Mouse (Mus musculus) ovary, postnatal 14 days (tissue): ENCODE results near the gene Hnrnpa2b1.
A peak's percentile ranks its signal among the peaks of the same experiment; 100 is the strongest.

ENCODE experiments used
- DNase-seq: peaks from one replicate; pipeline ENCODE4 v3.0.0; 2022; ENCODE audit warnings: low spot score

Gene Hnrnpa2b1

DNA sequence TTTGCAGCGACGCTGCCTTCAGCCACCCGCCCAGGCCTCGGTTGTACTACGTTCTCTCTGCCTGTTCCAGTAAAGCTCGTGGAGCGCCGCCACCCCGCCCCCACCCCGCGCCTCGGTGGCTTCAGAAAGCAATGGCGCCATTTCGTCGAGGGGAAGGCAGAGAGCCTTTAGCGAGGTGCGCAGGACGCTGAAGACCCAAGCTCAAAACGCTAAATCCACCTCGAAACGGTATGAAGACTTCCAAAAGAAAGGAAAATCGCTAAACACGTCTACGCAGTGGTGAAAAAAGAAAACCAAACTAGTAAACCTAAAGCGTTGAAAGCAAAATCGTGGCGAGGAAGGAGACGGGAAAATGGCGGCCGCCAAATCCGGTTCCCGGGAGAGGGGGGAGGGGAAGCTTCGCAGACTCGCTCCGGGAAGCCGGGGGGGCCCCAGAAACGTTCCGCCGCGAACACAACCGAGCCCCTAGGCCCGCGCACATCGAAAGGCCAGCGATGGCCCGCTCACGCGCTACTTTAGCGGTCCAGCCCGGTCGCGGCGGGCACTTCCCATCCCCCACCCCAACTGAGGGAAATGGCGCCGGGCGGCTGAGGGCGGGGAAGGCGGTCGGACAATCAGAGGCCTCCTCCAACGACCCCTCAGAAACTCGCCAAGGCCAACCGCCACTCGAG, 668 bp downstream of the Hnrnpa2b1 start:
- peak; percentile 63 for DNase-seq

DNA sequence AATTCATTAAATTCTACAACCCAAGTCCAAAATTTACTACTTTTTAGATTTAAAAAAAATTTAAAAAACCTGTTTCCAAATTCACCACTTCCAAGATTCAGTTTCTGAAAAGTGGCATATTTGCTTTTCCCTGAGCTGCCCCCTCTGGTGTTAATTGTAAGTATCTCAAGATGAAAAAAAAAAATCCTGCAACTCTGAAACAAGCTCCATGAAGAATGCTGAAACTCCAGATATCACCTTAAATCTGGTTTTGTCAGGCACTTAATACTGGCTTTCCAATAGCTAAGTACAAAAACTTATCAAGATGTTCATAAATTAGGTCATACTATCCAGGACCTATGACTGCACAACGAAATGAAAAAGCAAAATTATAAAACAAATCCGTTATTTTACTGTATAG, 2.0 kb downstream of the Hnrnpa2b1 start:
- no peak for DNase-seq

DNA sequence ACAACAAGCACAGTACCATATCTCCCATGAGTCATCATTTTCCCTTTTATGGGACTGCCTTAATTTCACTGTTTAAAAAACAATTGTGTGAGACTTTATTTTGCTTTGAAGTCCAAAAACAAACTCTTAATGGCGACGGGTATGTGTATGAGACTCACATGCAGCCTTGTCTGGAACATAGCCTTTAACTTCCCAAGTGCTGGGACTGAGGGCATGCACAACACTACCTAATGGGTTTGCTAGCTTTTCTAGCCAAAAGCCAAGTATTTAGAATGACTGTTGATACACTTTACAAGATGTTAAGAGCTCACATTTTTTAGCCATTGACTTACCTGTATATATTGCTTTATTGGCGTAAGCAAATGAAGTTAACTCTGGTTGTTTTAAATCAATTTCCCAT, 9.3 kb downstream of the Hnrnpa2b1 start:
- no peak for DNase-seq

DNA sequence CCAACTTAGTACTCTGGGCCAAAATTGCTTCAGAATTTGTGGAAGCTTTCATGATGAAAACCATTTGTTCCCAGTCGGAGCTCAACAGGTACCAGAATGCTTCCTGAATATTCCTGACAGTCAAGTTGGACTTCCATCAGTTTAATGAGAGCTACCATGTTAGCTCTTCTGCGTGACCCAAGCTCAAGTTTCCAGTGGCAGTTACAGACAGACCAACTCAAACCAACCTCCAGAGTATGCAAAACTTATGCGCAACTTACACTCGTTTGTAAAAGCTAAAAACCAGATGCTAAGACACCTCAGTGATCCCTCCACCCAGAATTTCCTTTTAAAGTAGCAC, 9.7 kb downstream of the Hnrnpa2b1 start:
- no peak for DNase-seq

DNA sequence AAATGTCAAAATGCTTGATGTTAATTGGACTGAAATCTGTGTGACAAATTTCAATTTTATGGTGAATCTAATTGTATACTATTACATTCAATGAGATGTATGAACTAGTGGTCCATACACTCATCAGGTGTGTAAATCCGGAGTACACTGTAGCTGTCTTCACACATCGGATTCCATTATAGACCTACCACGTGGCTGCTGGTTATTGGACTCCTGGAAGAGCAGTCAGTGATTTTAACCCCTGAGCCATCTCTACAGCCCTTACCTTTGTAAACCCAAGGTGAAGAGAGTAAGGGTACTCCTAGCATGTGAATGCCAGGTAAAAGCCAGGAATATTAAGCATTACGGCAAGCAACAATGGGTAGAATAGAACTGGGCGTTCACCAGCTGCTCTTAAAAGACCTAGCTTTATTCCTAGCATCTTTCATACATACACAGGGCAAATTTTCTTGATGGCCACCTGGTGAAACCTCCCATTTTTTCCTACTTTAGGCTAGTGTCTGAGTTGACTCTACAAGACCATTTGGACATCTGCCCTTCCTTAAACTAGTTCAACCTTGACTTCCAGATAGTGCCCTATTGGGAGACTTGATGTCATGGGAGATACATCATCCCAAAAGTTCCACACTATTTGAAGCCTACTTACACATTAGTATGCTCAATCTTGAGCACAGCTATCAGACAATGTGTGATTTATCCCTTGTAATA, 10.2 kb downstream of the Hnrnpa2b1 start:
- DNase-seq: no peak

DNA sequence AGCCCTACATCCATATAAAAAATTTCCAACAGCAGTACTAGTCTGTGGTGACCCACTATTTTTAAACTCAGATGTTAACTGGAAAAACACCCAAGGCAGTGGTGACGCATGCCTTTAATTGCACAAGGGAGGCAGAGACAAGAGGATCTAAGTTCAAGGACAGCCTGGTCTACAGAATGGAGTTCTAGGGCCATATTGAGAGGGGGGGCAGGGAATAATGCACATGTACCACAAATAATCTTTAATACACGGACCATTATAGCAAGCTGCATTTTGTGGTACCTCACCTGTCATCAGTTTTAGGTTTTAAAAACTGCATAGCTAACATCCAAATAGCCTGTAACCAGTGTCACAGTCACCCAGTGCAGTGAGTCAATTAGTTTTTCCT, 10.8 kb downstream of the Hnrnpa2b1 start:
- DNase-seq: no peak

DNA sequence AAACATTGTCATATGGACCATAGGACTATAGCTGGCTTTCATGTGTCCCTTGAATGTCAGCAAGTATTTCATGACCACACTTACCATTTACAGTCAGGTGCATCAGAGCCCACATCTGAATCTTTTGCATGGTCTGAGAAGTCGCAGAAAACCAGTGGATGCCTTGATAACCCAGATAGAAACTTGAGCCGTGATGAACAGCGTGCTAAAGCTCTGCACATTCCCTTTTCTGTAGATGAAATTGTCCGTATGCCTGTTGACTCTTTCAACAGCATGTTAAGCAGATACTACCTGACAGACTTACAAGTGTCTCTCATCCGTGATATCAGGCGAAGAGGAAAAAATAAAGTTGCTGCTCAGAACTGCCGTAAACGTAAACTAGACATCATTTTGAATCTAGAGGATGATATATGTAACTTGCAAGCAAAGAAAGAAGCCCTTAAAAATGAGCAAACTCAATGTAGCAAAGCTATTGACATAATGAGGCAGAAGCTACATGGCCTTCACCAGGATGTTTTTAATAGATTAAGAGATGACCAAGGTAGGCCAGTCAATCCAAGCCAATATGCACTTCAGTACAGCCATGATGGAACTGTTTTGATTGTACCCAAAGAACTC, 11.8 kb downstream of the Hnrnpa2b1 start:
- DNase-seq: no peak

DNA sequence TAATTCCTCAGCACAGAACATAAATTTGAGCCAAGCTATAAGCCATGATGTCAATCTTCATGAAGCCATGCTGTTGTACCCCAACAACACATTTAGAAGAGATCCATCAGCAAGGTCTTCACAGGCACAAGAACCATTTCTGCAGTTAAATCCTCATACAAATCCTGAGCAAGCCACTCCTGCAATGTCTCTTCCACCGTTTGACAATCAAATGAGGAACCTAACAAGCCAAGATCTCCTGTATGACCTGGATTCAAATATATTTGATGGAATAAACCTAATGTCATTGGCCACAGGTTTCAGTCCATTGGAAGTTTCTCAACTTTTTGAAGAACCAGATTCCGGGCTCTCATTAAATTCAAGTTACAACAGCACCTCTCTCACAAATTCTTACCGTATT, 12.4 kb downstream of the Hnrnpa2b1 start:
- DNase-seq: no peak

DNA sequence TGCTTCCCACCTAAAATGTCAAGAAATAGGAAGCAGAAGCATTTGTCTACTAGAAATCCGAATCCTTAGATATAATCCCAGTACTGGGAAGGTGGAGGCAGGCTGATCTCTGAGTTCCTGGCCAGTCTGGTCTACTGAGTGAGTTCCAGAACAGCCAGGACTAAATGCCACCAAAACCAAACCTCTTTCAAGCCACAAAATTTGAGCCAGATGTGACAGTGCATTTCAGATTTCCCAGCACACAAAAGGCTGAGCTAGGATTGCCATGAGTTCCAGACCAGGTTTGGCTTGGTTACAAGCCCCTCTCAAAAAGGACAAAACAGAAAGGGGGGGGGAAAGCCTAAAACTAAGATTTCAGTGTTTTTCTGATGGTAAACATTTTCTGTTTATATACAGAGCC, 13.5 kb downstream of the Hnrnpa2b1 start:
- no peak for DNase-seq

DNA sequence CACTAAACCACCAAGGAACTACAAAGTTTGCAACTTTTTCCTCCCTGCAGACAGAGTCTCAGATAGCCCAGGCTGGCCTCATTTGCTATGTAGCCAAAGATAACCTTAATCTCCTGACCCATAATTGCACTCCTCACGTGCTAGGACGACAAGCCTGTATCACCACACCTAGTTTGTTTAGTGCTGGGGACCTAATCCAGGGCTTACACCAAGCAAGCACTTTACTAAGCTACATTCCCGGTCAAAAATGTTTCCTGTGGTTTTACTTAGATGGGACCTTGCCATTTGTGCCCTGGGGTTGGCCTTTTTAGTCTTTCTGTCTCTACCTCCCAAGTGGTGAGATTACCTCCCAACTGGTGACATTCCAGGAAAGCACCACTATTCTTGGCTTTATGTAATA, 14.7 kb downstream of the Hnrnpa2b1 start:
- DNase-seq: no peak

DNA sequence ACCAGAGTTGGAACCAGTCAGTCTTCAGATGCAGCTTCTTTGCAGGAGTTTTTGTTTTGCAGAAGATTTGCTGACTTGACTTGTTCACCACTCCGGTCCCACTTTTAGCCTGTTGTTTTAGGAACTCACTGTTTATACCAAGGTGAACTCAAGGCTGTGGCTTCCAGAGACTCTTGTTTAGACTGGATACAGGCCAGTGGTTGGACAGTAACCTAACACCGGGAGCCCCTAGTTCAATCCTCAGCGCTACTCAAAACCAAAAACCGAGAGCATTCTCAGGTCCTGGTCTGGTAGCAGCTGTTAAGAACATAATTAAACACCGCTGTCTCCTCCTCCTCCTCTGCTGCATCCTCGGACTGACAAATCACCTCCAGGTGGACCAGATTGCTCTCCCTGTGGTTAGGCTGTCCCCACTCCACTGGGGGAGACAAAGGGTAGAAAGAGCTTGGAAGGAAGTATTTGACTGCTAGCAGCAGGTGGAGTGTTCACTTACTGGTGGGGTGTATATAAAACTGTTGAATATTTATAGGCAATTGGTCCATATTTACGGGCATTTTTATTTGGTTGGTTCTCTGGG, 16.7 kb downstream of the Hnrnpa2b1 start:
- no peak for DNase-seq

DNA sequence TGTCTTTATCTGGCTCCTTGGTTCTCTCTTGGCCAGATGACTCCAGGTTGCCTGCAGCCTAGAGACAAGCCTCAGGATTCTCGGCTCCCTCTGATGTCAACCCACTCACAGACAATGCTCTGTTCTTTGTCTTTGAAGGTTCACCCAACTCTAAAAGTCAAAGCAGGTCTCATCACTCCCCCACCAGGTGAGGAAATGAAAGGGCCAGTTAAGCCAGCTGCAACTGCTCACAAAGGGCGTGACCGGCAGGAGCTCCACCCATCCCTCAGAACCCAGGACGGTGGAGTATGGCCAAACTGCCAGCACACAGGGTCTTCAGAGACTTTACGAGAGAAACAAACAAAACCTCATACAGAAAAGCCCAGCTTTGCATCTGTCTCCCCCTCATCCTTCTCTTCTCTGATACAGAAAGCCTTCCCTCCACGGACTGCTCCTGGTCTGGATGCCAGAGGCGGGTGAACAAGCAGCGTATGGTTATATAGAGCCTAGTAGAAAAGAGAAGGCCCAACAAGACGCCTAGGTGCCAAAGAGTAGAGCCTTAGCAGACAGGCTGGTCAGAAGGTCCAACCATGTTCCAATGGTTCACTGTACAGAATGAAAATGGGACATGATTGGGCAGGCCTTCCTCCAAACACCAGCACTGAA, 27.4 kb downstream of the Hnrnpa2b1 start:
- no peak for DNase-seq

DNA sequence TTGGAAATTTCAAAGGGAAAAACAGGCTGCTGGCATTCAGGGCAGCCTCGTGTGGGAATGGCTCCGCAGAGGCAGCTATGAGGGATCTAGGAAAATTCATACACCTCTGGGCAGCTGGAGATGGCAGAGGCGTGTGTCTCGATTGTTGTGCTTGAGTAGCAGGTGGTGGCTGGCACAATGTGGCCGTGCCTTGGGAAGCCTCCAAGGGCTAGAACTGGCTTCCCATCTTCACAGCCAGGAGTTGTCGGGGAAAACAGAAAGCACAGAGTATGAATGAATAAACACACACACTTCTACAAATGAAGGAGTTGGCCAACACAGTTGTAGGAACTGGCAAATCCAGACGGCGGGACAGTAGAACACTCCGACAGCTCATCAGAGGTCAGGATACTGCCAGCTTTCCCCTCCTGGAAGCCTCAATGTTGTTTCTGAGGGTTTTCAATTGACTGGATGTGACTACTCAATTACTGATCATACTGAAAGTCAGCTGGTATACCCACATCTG, 30.8 kb downstream of the Hnrnpa2b1 start:
- no peak for DNase-seq

DNA sequence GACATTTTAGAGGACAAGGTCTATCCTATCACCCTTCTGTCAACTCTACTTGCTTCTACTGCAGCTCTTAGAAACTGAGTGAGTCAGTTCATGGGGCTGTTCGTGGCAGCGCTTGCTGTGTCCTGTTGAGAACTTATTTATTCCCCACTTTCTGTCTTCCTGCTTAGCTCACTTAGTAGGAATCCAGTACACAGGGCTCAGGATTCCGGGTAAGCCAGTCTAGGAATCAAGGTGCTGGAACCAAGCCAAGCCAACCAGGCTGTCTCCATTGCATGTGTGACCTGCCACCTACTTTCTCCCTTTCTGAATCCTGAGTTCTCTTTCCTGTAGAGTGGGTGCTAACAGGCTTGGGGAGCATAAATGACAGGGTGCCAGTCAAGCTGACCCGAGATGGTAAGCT, 32.0 kb downstream of the Hnrnpa2b1 start:
- DNase-seq: no peak

DNA sequence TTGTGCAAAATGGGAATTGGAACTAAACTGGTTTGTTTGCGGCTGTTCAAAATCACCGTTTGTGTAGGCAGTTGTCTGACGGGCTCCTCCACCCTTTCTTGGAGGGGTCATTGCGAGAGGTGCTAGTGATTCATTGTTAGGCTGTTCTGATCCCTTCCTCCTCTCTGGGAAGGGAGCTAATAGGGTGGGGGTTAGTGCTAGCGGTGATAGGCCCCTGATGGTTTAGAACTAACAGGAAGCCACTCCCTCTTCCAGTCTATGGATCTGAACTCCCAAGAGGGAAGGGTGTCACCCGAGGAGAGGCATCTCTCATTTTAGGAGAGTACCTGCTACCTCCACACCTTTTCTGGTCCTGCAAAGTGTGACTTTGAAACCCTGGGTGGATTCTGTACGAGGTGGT, 35.4 kb downstream of the Hnrnpa2b1 start:
- DNase-seq: no peak

DNA sequence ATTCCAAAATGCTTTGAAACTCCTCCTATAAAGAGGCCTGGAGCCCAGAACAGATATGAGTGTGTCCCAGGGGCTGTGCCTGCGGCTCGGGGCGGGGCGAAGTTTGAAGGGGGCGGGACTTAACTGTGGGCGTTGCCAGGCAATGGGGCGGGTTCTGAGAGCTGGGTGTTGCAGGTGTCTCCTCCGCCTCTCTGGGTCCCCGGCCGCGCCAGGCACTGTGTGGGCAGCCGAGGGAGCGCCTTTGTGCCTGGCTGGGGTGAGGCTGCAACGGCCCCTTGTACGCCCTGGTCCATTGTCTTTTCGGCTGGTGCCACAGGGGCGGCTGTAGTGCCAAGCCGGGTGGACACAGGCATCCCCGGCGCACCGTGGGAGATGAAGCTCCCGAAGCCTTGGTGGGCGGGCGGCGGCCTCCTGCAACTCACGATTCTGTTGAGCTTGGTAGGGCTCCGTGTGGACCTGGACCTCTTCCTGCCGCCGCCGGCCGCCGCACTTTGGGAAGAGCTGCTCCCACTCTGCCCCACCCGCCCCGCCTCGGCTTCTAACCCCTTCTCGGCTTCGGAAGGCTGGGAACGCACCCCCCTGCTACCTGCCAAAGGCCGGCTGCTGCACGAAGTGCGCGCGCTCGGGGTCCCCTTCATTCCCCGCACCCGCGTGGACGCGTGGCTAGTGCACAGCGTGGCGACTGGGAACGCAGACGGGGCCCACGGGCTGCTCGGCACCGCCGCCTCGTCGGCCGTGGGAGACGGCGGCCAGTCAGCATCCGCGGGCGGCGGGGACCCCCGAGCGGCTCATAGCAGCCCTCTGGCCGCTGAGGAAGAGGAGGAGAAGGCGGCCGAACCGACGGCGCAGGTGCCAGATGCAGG, 36.9 kb downstream of the Hnrnpa2b1 start, which contains the start of gene Nfe2l3:
Nfe2l3 (plus strand) TSS at position 136 of the 863 bp plus-strand sequence.
- peak; percentile 55 for DNase-seq

DNA sequence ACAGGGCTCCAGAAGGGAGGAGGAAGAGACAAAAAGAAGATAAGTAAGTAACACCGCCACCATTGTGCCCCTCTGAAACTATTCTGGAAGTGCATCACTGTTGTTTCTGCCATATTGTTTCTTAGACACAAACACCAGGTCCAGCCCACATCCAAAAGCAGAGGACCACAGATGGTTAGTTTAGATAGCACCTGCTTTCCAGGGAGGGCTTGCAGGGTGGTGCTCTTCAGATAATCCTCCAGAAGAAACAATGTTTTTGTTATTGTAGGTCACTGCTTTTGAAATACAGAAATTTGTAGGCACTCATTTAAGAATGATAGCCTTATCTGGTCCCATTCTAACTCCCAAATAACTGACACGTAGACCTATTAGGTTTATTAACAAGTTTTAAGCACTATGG, 45.2 kb downstream of the Hnrnpa2b1 start:
- DNase-seq: no peak

DNA sequence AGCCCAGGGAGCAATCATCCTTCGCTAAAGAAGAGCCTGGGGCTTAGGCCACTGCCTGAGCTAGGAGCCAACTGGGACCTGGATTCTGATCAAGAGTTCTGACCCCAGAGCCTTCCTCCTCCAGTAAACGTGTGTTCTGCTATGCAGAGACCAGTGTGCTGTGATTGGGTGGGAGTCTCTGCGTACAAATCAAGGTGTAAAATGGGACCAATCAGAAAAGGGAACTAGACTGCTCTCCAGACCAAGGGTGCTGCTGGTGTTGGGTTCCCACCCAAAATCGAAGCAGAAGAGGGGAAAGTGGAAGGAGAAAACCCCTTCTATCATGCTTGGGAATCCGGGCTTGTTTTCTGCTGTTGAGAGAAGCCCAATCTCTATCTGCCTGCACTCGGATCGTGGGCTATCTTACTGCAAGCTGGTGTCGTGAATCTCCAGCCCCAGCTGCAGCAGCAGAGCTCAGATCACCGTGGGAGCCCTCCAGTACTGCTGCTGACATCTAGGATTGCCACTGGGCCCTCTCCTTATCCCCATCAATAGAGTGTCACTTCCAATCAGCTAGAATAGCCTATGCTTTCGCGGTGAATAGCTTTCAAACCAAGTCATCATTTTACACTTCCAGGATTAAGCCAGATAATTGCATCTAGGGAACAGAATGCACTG, 46.1 kb downstream of the Hnrnpa2b1 start:
- DNase-seq: no peak

DNA sequence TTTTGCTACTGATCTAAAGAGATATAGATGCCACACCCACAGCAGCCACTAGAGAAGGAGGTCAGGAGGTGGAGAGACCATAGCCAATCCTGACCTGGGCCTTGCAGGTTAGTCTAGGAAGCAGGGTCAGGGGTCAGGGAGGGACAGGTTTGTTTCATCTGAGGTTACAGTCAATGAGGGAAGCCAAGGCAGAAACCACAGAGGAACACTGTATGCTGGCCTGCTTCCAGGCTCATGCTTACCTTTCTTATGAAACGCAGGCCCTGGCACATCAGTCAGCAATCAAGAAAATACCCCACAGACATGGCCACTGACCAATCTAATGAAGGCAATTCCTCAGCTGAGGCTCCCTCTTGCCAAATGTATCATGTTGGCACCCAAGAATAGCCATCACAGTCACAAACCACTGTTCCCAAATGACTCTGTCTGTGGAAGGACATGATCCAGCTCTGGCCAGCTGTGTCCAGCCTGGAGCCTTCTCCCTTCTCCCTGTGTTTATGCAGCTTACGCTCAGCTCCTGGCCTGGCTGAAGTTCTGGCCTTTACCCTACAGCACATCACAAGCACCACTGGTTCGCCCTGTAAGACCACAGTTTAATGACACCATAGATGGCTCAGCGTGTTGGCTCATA, 52.3 kb downstream of the Hnrnpa2b1 start:
- DNase-seq: no peak

DNA sequence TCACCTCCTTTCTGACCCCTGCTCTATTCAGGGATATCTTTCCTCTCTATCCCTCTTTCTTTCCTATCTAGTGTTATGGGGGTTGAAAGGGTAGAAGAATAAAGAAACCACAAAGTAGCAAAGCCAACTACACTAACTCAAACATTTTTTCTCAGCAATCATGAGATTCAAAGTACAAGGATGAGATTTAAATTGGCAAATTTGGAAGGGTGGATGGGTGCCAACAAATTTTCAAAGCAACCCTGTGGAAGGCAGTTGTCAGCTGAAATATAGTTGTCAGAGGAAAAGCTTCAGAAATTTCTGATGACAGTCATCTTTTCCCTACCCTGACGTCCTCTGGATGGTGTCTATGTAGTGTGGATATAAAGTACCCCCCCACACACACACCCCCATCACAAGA, 53.3 kb downstream of the Hnrnpa2b1 start:
- DNase-seq: no peak
